Mouse (Mus musculus): Measurements from ENCODE around the gene Ranbp3. TPM values are rescaled to one million over a fixed set of nuclear protein-coding genes. Genes with fewer than 3 reads are reported as not detected.

The Ranbp3 gene
- polyA plus RNA-seq, 1 experiment, result 70.0 TPM

DNA sequence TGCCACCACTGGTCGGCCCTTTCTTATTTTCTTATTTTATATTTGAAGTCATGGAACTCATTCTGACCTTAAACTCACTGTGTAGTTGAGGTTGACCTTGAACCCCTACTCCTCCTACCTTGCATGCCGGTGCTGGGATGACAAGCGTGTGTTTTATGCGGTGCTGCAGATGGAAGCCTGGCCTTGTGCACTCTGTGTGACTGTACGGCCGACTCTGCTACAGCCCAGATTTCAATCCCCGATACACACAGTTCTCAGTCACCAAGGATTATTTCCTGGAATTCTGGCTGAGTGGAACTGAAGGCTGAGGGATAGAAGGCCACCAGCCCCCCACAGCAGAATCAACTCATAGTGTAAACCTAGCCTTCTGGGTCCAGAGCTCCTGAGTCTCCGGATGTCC, 3.3 kb upstream of the Ranbp3 start:
- Histone ChIP-seq H3K36me3 (ENCODE audit: control insufficient read depth, insufficient read depth) (no peaks in the 10 kb centered on the region), H3K4me3 (no peak overlapping the region), H3ac (ENCODE audit: control insufficient read depth, insufficient read length) (no peak overlapping the region), H3K4me2 (ENCODE audit: low read depth) (no peak overlapping the region), H3K27me3 (ENCODE audit: control insufficient read depth, insufficient read depth, insufficient read length) (no peaks in the 10 kb centered on the region), H3K79me2 (ENCODE audit: control insufficient read depth, insufficient read depth) (peaks cover 14% of the 10 kb centered on the region)
- TF ChIP-seq MYOD1 (IDR thresholded peaks at IDR 0.05; ENCODE audit: control insufficient read depth in 1 of 3, insufficient read length in 2 of 3, low read depth in 2 of 3) (no peak), MAX (IDR thresholded peaks at IDR 0.05; ENCODE audit: low read depth) (no peak), TCF12 (IDR thresholded peaks at IDR 0.05; ENCODE audit: insufficient read depth, poor library complexity, severe bottlenecking) (no peak), SRF (IDR thresholded peaks at IDR 0.05; ENCODE audit: control insufficient read depth, insufficient read length, low read depth) (no peak), MYOG (IDR thresholded peaks at IDR 0.05; ENCODE audit: control insufficient read depth in 1 of 3, insufficient read depth in 1 of 3, insufficient read length in 2 of 3, low read depth in 2 of 3) (no peak), CEBPB (IDR thresholded peaks at IDR 0.05; ENCODE audit: insufficient read depth, poor library complexity, severe bottlenecking) (no peak), REST (IDR thresholded peaks at IDR 0.05; ENCODE audit: insufficient read depth, insufficient read length) (no peak)

DNA sequence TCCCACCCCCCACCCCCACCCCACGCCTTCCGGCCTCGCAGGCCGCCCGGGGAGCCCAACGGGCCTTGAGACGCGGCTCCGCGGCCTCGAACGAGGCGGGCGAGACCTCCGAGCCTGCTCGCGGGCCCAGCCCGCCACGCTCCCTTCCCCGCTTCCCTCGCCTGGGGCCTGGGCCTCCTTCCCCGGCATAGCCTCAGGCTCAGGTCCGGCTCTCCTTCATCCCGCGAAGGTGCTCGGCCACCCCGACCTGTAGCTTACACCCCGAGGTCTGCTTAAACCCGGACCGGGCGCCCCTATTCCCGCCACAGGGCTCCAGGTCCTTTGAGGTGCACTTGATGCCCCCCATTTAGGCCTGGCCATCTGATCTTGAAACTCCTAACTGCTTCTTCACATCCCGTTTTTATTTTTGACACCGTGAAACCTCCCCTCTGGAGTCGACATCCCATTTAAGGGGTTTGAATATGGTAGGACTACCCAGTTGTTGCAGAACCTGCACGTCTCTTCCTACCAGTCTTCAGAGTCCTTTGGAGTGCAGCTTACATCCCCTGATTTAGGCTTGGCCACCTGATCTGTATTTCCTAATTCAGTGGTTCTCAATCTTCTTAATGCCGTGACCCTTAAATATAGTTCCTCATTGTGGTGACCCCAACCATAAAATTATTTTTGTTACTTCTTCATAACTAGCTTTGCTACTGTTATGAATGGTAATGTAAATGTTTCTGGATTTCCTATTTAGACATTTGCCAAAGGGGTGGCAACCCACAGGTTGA, 738 bp downstream of the Ranbp3 start:
- peaks cover 9% of the 10 kb centered on the region for H3K36me3 ChIP-seq (ENCODE audit: control insufficient read depth, insufficient read depth)
- peak overlapping the region; percentile 87 for H3ac ChIP-seq (ENCODE audit: control insufficient read depth, insufficient read length)
- TF ChIP-seq CEBPB (IDR thresholded peaks at IDR 0.05; ENCODE audit: insufficient read depth, poor library complexity, severe bottlenecking) (no peak), MYOG (IDR thresholded peaks at IDR 0.05; ENCODE audit: control insufficient read depth in 1 of 3, insufficient read depth in 1 of 3, insufficient read length in 2 of 3, low read depth in 2 of 3) (no peak), USF1 (IDR thresholded peaks at IDR 0.05; ENCODE audit: low read depth) (no peak)
- H3K27me3 ChIP-seq (ENCODE audit: control insufficient read depth, insufficient read depth, insufficient read length), result no peaks in the 10 kb centered on the region
- peak overlapping the region; percentile 97 for H3K4me2 ChIP-seq (ENCODE audit: low read depth)
- H3K79me2 ChIP-seq (ENCODE audit: control insufficient read depth, insufficient read depth), result peaks cover 55% of the 10 kb centered on the region
- H3K4me3 ChIP-seq, result peak overlapping the region; percentile 68

- no peak for TF ChIP-seq POLR2AphosphoS2 (IDR thresholded peaks at IDR 0.05; ENCODE audit: insufficient read length, low read depth)
- TF ChIP-seq USF1 (IDR thresholded peaks at IDR 0.05; ENCODE audit: low read depth), result no peak
- H3K36me3 ChIP-seq (ENCODE audit: control insufficient read depth, insufficient read depth), result peaks cover 11% of the 10 kb centered on the region
Measured at GRCm38 (mm10) chr17:56681791-56682190, 8.7 kb downstream of the Ranbp3 start.

GRCm38 (mm10) chr17:56682880-56683279, 9.8 kb downstream of the Ranbp3 start:
- peaks cover 11% of the 10 kb centered on the region for H3K36me3 ChIP-seq (ENCODE audit: control insufficient read depth, insufficient read depth)
- peaks cover 84% of the 10 kb centered on the region for H3K79me2 ChIP-seq (ENCODE audit: control insufficient read depth, insufficient read depth)
- H3K4me3 ChIP-seq, result no peak overlapping the region
- no peak overlapping the region for H3K4me2 ChIP-seq (ENCODE audit: low read depth)
- no peak overlapping the region for H3ac ChIP-seq (ENCODE audit: control insufficient read depth, insufficient read length)
- no peaks in the 10 kb centered on the region for H3K27me3 ChIP-seq (ENCODE audit: control insufficient read depth, insufficient read depth, insufficient read length)
- TF ChIP-seq MYOG (IDR thresholded peaks at IDR 0.05; ENCODE audit: control insufficient read depth in 1 of 3, insufficient read depth in 1 of 3, insufficient read length in 2 of 3, low read depth in 2 of 3) (peak in 2 of 3 experiments; percentile 49 to 66), SRF (IDR thresholded peaks at IDR 0.05; ENCODE audit: control insufficient read depth, insufficient read length, low read depth) (no peak), MYOD1 (IDR thresholded peaks at IDR 0.05; ENCODE audit: control insufficient read depth in 1 of 3, insufficient read length in 2 of 3, low read depth in 2 of 3) (peak in 2 of 3 experiments; percentile 2 to 23)

More at GRCm38 (mm10) chr17:56681791-56682190, 8.7 kb downstream of the Ranbp3 start:
- H3K79me2 ChIP-seq (ENCODE audit: control insufficient read depth, insufficient read depth), result peaks cover 89% of the 10 kb centered on the region
- H3K4me3 ChIP-seq, result no peak overlapping the region
- no peak overlapping the region for H3ac ChIP-seq (ENCODE audit: control insufficient read depth, insufficient read length)
- H3K27me3 ChIP-seq (ENCODE audit: control insufficient read depth, insufficient read depth, insufficient read length), result no peaks in the 10 kb centered on the region
- H3K4me2 ChIP-seq (ENCODE audit: low read depth), result no peak overlapping the region

- Histone ChIP-seq H3K79me2 (ENCODE audit: control insufficient read depth, insufficient read depth) (peaks cover 83% of the 10 kb centered on the region), H3K4me2 (ENCODE audit: low read depth) (no peak overlapping the region), H3K27me3 (ENCODE audit: control insufficient read depth, insufficient read depth, insufficient read length) (no peaks in the 10 kb centered on the region), H3ac (ENCODE audit: control insufficient read depth, insufficient read length) (no peak overlapping the region), H3K36me3 (ENCODE audit: control insufficient read depth, insufficient read depth) (peaks cover 10% of the 10 kb centered on the region), H3K4me3 (no peak overlapping the region)
- TF ChIP-seq MYOD1 (IDR thresholded peaks at IDR 0.05; ENCODE audit: control insufficient read depth in 1 of 3, insufficient read length in 2 of 3, low read depth in 2 of 3) (no peak), CEBPB (IDR thresholded peaks at IDR 0.05; ENCODE audit: insufficient read depth, poor library complexity, severe bottlenecking) (peak; percentile 53; the same call in 1 of the 2 replicates)
Measured at GRCm38 (mm10) chr17:56683546-56684140, 10.5 kb downstream of the Ranbp3 start.

- Histone ChIP-seq H3K79me2 (ENCODE audit: control insufficient read depth, insufficient read depth) (peaks cover 83% of the 10 kb centered on the region), H3K4me3 (no peak overlapping the region), H3ac (ENCODE audit: control insufficient read depth, insufficient read length) (no peak overlapping the region), H3K36me3 (ENCODE audit: control insufficient read depth, insufficient read depth) (peaks cover 10% of the 10 kb centered on the region), H3K4me2 (ENCODE audit: low read depth) (no peak overlapping the region), H3K27me3 (ENCODE audit: control insufficient read depth, insufficient read depth, insufficient read length) (no peaks in the 10 kb centered on the region)
- TF ChIP-seq USF1 (IDR thresholded peaks at IDR 0.05; ENCODE audit: low read depth) (no peak), REST (IDR thresholded peaks at IDR 0.05; ENCODE audit: insufficient read depth, insufficient read length) (no peak), MAX (IDR thresholded peaks at IDR 0.05; ENCODE audit: low read depth) (no peak), POLR2A (IDR thresholded peaks at IDR 0.05; ENCODE audit: insufficient read length, low read depth) (no peak), MYOD1 (IDR thresholded peaks at IDR 0.05; ENCODE audit: control insufficient read depth in 1 of 3, insufficient read length in 2 of 3, low read depth in 2 of 3) (no peak), MYOG (IDR thresholded peaks at IDR 0.05; ENCODE audit: control insufficient read depth in 1 of 3, insufficient read depth in 1 of 3, insufficient read length in 2 of 3, low read depth in 2 of 3) (no peak), TCF12 (IDR thresholded peaks at IDR 0.05; ENCODE audit: insufficient read depth, poor library complexity, severe bottlenecking) (no peak), CEBPB (IDR thresholded peaks at IDR 0.05; ENCODE audit: insufficient read depth, poor library complexity, severe bottlenecking) (no peak), SRF (IDR thresholded peaks at IDR 0.05; ENCODE audit: control insufficient read depth, insufficient read length, low read depth) (no peak), TCF3 (IDR thresholded peaks at IDR 0.05; ENCODE audit: insufficient read length, low read depth) (no peak), POLR2AphosphoS2 (IDR thresholded peaks at IDR 0.05; ENCODE audit: insufficient read length, low read depth) (no peak), E2F4 (IDR thresholded peaks at IDR 0.05; ENCODE audit: insufficient read depth) (no peak)
Measured at GRCm38 (mm10) chr17:56684649-56685048, 11.6 kb downstream of the Ranbp3 start.
